Mouse (Mus musculus) heart, embryonic 12.5 days (tissue): ENCODE data around the gene Unc5b. TPM values are rescaled to one million over a fixed set of nuclear protein-coding genes. Genes with fewer than 3 reads are reported as not detected.

Source experiments
- ATAC-seq: fragments of 200-750 bp; cut with Nextera tagmentation; 2 replicates; pipeline ENCODE4 v1.8.0; 2017; ENCODE audit warnings: moderate TSS enrichment, moderate library complexity; ENCODE audit not compliant: insufficient number of reproducible peaks, low FRiP score
- H3K27ac ChIP-seq: fragments of 300-500 bp; sonication (generic); 2 replicates; pipeline ENCODE4 v1.5.1; 2016; ENCODE audit warnings: mild to moderate bottlenecking, moderate library complexity; ENCODE audit not compliant: poor library complexity, severe bottlenecking
- H3K27me3 ChIP-seq: fragments of 300-500 bp; sonication (generic); replicated peaks from 2 replicates; pipeline ENCODE4 v1.6.1; 2016; ENCODE audit warnings: mild to moderate bottlenecking, moderate library complexity
- H3K36me3 ChIP-seq: fragments of 300-500 bp; sonication (generic); 2 replicates; pipeline ENCODE4 v1.6.1; 2016; ENCODE audit warnings: mild to moderate bottlenecking, moderate library complexity
- H3K4me1 ChIP-seq: fragments of 300-500 bp; sonication (generic); replicated peaks from 2 replicates; pipeline ENCODE4 v1.6.1; 2016; ENCODE audit warnings: mild to moderate bottlenecking
- H3K4me2 ChIP-seq: fragments of 300-500 bp; sonication (generic); 2 replicates; pipeline ENCODE4 v1.6.1; 2016; ENCODE audit warnings: mild to moderate bottlenecking, moderate library complexity
- H3K4me3 ChIP-seq: fragments of 300-500 bp; sonication (generic); 2 replicates; pipeline ENCODE4 v1.5.1; 2016; ENCODE audit warnings: mild to moderate bottlenecking
- H3K9ac ChIP-seq: fragments of 300-500 bp; sonication (generic); 2 replicates; pipeline ENCODE4 v1.6.1; 2016; ENCODE audit warnings: mild to moderate bottlenecking, moderate library complexity
- H3K9me3 ChIP-seq: fragments of 300-500 bp; sonication (generic); replicated peaks from 2 replicates; pipeline ENCODE4 v1.6.1; 2016; ENCODE audit warnings: mild to moderate bottlenecking, moderate library complexity
- WGBS: fragments of 180-500 bp; shearing (Covaris S2); methylation state at CpG from one replicate; pipeline ENCODE4 v1.1.7; 2016; 5-methylcytosine and 5-hydroxymethylcytosine counted together
- polyA plus RNA-seq: library from polyadenylated mRNA; unstranded; fragments of >200 nt; fragmentation: Nextera tagmentation; extraction: Ambion mirVana; gene quantifications from 2 replicates; pipeline ENCODE4 v1.2.1, GENCODE M21; 2016

Unc5b gene
- polyA plus RNA-seq, 1 experiment from 2014 or later, result 18.4 TPM

DNA sequence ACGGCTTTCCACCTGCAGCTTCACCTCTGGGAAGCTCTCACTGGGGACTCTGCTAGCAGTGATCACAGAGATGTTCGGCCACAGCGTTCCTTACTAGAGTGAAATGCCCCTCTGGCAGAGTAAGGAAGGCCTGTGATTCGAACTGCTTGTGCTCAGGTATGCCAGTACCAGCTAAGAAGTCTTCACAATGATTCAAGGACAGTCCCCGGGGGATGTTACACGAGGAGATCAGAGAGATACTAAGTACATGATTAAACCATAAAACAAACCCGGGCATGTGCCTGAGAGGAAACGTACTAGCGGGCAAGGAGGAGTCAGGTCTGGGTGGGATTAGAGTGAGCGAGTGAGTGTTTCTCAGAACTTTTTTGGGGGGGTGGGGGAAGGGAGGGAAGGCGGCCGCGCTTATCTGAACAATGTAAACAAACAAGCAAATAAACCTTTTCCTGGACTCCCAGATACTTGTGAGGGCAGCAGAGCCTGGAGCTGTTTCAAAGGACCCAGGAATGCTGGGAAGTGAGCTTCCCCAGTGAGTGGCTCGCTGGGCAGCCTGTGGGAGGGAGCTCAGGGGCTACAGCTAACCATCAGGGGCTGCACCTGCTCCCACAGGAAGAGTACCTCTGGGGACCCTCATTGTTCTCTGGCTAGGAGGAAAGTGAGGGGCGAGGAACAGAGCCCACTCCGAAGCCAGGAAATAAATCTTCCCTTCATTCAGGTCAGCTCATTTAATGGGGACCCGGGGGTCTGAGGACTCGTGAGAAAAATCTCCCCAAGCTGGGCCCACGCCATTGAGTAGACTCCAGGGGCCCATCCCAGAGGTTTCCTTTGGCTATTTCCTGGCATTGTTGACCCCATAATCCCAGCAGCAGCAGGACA is 30.9 kb downstream of the Unc5b start:
- Histone ChIP-seq H3K4me1 (peaks cover 98% of the 10 kb centered on the region), H3K9me3 (no peaks in the 10 kb centered on the region), H3K9ac (peak overlapping the region; percentile 7; the same call in 1 of the 2 replicates), H3K4me2 (no peak overlapping the region), H3K36me3 (peaks cover 2% of the 10 kb centered on the region; the same call in 1 of the 2 replicates), H3K27me3 (no peaks in the 10 kb centered on the region), H3K27ac (peak overlapping the region; percentile 29; the same call in 1 of the 2 replicates), H3K4me3 (no peak overlapping the region)
- 24% methylated on average over 19 of the region's 19 CpGs for whole genome bisulfite sequencing
- ATAC-seq, result no peak

DNA sequence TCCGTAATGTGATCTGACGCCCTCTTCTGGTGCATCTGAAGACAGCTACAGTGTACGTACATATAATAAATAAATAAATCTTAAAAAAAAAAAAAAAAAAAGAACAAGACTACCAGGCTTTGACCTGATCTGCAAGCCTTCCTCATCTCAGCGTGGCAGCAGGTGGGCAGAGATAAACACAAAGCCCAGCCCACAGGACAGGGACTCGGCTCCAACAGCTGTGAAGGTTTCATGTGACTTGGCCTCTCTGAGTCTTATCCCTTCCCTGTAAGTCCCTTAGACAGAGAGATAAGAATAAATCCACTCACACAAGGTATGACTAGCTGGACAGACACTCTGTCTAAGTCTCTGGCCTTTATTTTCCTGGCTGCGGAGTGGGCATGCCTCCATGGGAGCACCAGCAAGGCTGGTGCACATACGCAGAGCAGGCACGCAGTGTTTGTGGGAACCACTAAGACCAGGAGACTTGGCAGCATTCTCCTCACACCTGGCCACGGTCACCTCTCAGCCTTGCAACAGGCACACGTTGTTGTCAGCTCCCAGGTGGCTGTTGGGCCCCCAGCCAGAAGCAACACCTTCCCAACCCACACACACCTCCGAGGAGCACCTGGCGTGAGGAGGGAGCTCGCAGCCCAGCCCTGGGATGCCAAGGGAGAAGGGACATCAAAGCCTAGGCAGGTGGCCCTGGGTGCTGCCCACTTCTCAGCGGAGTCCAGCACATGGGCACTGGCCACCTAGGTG is 33.5 kb downstream of the Unc5b start:
- Histone ChIP-seq H3K4me2 (no peak overlapping the region), H3K27me3 (no peaks in the 10 kb centered on the region), H3K27ac (0 out of 2 replicates have a peak overlapping the region, but pooled peaks have one; percentile 49), H3K9ac (peak overlapping the region; percentile 48; the same call in 1 of the 2 replicates), H3K9me3 (no peaks in the 10 kb centered on the region), H3K4me1 (peaks cover 96% of the 10 kb centered on the region), H3K36me3 (peaks cover 2% of the 10 kb centered on the region; the same call in 1 of the 2 replicates), H3K4me3 (no peak overlapping the region)
- 72% methylated on average over 14 of the region's 14 CpGs for WGBS
- no peak for ATAC-seq

DNA sequence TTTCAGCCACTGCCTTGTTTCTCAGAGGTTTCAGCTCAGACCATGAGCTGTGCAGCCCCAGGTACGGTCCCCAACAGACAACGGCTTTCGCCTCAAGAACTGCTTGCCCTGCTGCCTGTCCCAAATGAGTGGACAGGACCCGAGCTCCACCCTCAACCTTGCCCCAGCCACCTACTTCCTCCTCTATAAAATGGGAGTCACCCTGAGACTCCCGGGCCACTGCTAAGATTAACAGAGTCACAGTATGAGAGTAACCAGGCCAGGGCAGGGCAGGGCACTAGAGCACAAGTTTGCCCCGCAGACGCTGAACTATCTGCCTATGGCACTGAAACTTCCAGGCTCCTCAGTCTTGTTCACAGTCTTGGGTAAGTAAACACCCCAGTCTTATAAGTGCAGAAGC is 34.9 kb downstream of the Unc5b start:
- Histone ChIP-seq H3K36me3 (peaks cover 2% of the 10 kb centered on the region; the same call in 1 of the 2 replicates), H3K27me3 (no peaks in the 10 kb centered on the region), H3K9ac (0 out of 2 replicates have a peak overlapping the region, but pooled peaks have one; percentile 11), H3K4me2 (no peak overlapping the region), H3K4me3 (no peak overlapping the region), H3K4me1 (peaks cover 94% of the 10 kb centered on the region), H3K9me3 (no peaks in the 10 kb centered on the region), H3K27ac (peak overlapping the region; percentile 93)
- ATAC-seq, result no peak
- 58% methylated on average over 7 of the region's 7 CpGs for WGBS

DNA sequence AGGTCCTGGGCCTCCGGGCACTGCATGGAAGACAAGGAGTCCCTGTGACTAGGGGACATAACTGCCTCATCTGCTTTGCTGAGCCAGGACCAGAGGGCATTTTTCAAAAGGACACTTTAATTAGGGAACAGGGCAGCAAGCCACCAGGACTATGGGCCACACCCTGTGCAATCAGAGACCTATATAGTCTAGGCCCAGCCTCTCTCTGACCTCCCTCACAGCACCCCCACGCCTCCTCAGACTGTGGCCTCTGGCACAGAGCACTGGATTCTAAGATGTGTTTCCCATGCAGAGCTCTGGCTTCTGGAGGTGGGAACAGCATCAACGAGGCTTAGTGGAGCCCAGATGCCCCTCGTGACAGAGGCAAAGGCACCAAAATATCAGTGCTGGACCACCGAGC is 35.4 kb downstream of the Unc5b start:
- ATAC-seq, result no peak
- 56% methylated on average over 5 of the region's 5 CpGs for whole genome bisulfite sequencing

DNA sequence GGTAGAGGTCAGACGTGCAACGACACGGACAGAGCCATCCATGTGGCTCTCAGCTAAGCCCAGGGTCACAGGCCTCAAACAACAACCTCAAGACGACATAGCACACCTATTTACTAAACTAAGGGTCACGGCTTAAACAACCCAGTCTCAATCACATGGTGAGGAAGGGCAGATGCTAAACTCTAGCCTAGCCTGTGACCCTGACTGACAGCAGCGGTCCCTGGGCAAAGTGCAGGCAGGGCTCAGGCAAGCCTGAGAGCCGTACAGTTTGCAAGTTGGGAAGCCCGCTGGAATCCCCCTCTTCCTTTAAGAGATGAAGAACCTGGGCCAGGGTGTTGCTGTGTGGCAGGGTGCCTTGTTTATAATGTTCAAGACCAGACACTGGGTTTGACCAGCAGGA is 36.6 kb downstream of the Unc5b start:
- Histone ChIP-seq H3K9me3 (no peaks in the 10 kb centered on the region), H3K36me3 (peaks cover 5% of the 10 kb centered on the region), H3K27ac (peak overlapping the region; percentile 93), H3K4me2 (no peak overlapping the region), H3K27me3 (no peaks in the 10 kb centered on the region), H3K9ac (no peak overlapping the region; the same call in 1 of the 2 replicates), H3K4me1 (peaks cover 77% of the 10 kb centered on the region), H3K4me3 (no peak overlapping the region)
- 57% methylated on average over 8 of the region's 8 CpGs for WGBS
- no peak for ATAC-seq

More for the DNA sequence above, 35.4 kb downstream of the Unc5b start:
- Histone ChIP-seq H3K27me3 (no peaks in the 10 kb centered on the region), H3K9ac (0 out of 2 replicates have a peak overlapping the region, but pooled peaks have one; percentile 11), H3K9me3 (no peaks in the 10 kb centered on the region), H3K36me3 (peaks cover 2% of the 10 kb centered on the region; the same call in 1 of the 2 replicates), H3K4me1 (peaks cover 89% of the 10 kb centered on the region), H3K4me2 (no peak overlapping the region), H3K4me3 (no peak overlapping the region), H3K27ac (peak overlapping the region; percentile 93; the same call in 1 of the 2 replicates)

DNA sequence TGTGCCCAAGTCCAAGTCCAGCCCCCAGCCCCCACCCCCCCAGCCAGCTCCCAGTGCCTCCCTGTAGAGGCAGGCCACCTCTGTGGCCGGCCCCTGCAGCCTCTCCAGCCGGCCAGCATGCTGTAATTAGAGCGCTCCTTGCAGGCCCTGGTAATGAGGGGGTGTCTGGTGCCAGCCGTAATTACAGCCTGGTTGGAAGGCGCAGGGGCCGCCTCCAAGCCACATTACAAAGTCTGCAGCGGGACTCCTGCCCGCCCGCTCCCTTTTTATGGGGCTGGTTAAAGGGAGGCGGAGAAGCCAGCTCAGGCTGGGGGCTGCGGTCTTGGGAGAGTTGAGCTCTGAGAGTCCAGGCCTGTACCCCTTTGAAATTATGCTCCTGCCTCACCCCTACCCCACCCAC is 37.0 kb downstream of the Unc5b start:
- ATAC-seq, result no peak
- no peaks in the 10 kb centered on the region for H3K9me3 ChIP-seq
- H3K36me3 ChIP-seq, result peaks cover 5% of the 10 kb centered on the region
- H3K27me3 ChIP-seq, result no peaks in the 10 kb centered on the region
- no peak overlapping the region for H3K4me3 ChIP-seq
- no peak overlapping the region for H3K4me2 ChIP-seq
- peak overlapping the region; percentile 93 for H3K27ac ChIP-seq
- H3K9ac ChIP-seq, result no peak overlapping the region; the same call in 1 of the 2 replicates
- WGBS, result 61% methylated on average over 11 of the region's 11 CpGs
- H3K4me1 ChIP-seq, result peaks cover 76% of the 10 kb centered on the region

DNA sequence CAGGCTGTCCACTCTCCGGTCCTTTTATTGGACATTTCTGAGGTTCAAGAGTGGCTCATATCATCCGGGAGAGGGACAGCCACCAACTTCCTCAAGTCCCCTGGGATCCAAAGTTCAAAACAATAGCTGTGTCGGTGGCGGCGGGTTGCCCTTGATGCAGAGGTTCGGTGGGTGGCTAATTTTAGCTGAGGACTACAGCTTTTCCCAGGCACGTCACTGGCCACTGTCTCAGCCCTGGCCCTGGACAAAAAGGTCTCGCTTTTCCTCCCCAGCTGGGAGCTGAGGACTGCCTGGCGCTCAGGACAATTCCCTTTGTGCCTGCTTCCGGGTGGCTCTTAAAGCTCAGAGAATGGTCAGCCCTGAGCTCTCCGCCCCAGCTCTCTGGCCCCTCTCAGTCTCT is 38.5 kb downstream of the Unc5b start:
- ATAC-seq, result no peak
- Histone ChIP-seq H3K36me3 (peaks cover 5% of the 10 kb centered on the region), H3K27ac (peak overlapping the region; percentile 93), H3K9me3 (no peaks in the 10 kb centered on the region), H3K27me3 (no peaks in the 10 kb centered on the region), H3K4me3 (0 out of 2 replicates have a peak overlapping the region, but pooled peaks have one; percentile 1), H3K4me2 (peak overlapping the region; percentile 38), H3K9ac (peak overlapping the region; percentile 59), H3K4me1 (peaks cover 70% of the 10 kb centered on the region)
- WGBS, result 8% methylated on average over 11 of the region's 11 CpGs

DNA sequence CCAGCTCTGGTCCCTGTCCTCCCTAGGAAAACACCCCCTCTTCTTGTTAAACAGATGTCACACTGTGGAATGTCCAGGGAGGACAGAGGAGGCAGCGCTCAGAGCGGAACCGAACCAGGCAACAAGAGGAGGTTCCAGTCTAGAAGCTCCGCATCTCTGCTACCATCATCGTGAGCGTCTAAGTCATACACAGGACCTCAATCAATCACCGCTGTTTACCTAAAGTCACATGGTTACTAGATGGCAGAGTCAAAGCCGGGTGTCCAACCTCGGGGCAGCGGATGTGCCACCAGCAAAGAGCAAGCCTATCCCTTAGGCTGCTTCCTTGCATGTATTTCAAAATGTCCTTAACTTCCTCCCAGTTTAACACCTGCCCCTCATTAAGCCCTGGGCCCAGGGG is 39.0 kb downstream of the Unc5b start:
- H3K4me2 ChIP-seq, result peak overlapping the region; percentile 38
- no peak for ATAC-seq
- peak overlapping the region; percentile 93 for H3K27ac ChIP-seq
- H3K27me3 ChIP-seq, result no peaks in the 10 kb centered on the region
- peak overlapping the region; percentile 59 for H3K9ac ChIP-seq
- peaks cover 5% of the 10 kb centered on the region for H3K36me3 ChIP-seq
- H3K4me1 ChIP-seq, result peaks cover 72% of the 10 kb centered on the region
- 0 out of 2 replicates have a peak overlapping the region, but pooled peaks have one; percentile 1 for H3K4me3 ChIP-seq
- no peaks in the 10 kb centered on the region for H3K9me3 ChIP-seq
- 47% methylated on average over 10 of the region's 10 CpGs for WGBS

DNA sequence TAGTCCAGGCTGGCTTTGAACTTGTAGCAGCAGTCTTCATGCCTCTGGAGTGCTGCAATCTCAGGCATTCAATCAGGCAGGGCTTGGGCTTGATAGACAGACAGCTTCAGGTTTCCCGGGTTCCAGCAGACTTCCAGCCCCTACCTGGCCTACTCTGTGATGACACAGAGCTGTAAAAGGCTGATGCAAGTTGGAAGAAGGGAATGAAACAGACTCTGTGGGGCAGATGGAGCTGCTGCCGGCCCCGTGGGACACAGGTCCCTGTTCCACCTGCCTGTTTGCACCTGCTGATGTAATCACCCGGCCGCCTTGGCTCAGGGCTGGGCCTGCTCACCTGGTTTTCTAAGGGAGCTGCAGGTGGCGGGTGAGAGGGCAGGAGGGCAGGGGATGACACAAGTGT is 40.5 kb downstream of the Unc5b start:
- peaks cover 3% of the 10 kb centered on the region; the same call in 1 of the 2 replicates for H3K36me3 ChIP-seq
- H3K9me3 ChIP-seq, result no peaks in the 10 kb centered on the region
- H3K9ac ChIP-seq, result no peak overlapping the region
- no peak for ATAC-seq
- WGBS, result 84% methylated on average over 6 of the region's 6 CpGs
- peaks cover 72% of the 10 kb centered on the region for H3K4me1 ChIP-seq
- no peak overlapping the region for H3K4me3 ChIP-seq
- no peaks in the 10 kb centered on the region for H3K27me3 ChIP-seq
- no peak overlapping the region for H3K4me2 ChIP-seq
- H3K27ac ChIP-seq, result no peak overlapping the region

DNA sequence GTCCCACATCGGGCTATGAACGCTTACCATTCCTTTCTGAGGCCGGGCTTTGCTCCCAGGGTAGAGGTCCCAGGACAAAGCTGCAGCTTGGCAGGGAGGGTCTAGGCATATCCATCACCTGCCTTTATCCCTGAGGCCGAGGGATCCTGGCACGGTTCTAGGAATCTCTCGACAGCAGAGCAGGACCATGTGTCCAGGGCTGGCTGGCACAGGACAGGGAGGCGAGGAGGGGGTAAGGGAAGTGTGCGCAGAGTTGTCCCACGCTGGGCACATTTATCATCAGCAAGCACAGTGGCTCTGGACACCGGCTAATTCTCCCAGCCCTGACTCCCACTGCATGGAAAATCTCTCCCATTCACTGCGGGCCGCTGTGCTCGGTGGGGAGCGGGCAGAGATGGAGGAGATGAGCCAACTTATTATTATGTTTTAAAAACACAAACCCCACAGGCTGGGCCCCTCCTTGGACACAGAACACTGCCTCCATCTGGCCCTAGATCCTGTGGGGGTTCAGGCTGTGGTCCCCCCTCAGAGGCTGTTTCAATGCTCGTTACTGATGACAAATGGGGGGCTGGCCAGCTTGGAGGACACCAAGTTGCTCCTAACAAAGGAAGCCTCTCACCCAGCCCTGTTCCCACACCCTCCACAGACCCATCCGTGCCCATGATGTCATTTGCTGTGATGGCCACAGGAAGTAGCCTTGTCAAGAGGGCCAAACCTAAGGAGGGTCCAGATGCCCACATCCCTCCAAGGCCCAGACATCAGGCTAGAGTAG is 43.9 kb downstream of the Unc5b start:
- WGBS, result 74% methylated on average over 16 of the region's 16 CpGs
- peaks cover 41% of the 10 kb centered on the region for H3K4me1 ChIP-seq
- no peak overlapping the region for H3K4me2 ChIP-seq
- H3K9me3 ChIP-seq, result no peaks in the 10 kb centered on the region
- no peak overlapping the region for H3K4me3 ChIP-seq
- no peak; the same call in 1 of the 2 replicates for ATAC-seq
- peaks cover 10% of the 10 kb centered on the region for H3K36me3 ChIP-seq
- H3K27ac ChIP-seq, result peak overlapping the region; percentile 10; the same call in 1 of the 2 replicates
- no peaks in the 10 kb centered on the region for H3K27me3 ChIP-seq
- H3K9ac ChIP-seq, result no peak overlapping the region
